Mouse (Mus musculus) stomach, postnatal 0 days (tissue): ENCODE measurements at regions not wholly inside any gene's neighbourhood (a gene's known extent, or its start where the extent isn't known, plus 50 kb on each side); places are given as distances from the start of the nearest gene placed in this dataset.

Source experiments
- ATAC-seq: fragments of 200-750 bp; cut with Nextera tagmentation; 2 replicates; pipeline ENCODE4 v1.8.0; 2017; ENCODE audit not compliant: low FRiP score, low TSS enrichment
- DNase-seq: peaks from one replicate; pipeline ENCODE4 v3.0.0-alpha.2; 2016; ENCODE audit warnings: low spot score
- H3K27ac ChIP-seq: fragments of 300-500 bp; sonication (generic); replicated peaks from 2 replicates; pipeline ENCODE4 v1.5.1; 2014; ENCODE audit warnings: mild to moderate bottlenecking, control low read depth
- H3K27me3 ChIP-seq: fragments of 300-500 bp; sonication (generic); 2 replicates; pipeline ENCODE4 v1.6.1; 2014; ENCODE audit warnings: low read length; ENCODE audit not compliant: control insufficient read depth, insufficient read depth
- H3K36me3 ChIP-seq: fragments of 300-500 bp; sonication (generic); 2 replicates; pipeline ENCODE4 v1.6.1; 2014; ENCODE audit warnings: low read length, mixed read lengths; ENCODE audit not compliant: control insufficient read depth, insufficient read depth
- H3K4me1 ChIP-seq: fragments of 300-500 bp; sonication (generic); replicated peaks from 2 replicates; pipeline ENCODE4 v1.6.1; 2014; ENCODE audit warnings: antibody characterized with exemption; ENCODE audit not compliant: control insufficient read depth, insufficient read depth
- H3K4me2 ChIP-seq: fragments of 300-500 bp; sonication (generic); replicated peaks from 2 replicates; pipeline ENCODE4 v1.6.1; 2014; ENCODE audit warnings: low read depth, mild to moderate bottlenecking, control low read depth, moderate library complexity
- H3K4me3 ChIP-seq: fragments of 300-500 bp; sonication (generic); 2 replicates; pipeline ENCODE4 v1.5.1; 2014; ENCODE audit warnings: low read depth, low read length, control low read depth
- H3K9ac ChIP-seq: fragments of 300-500 bp; sonication (generic); 2 replicates; pipeline ENCODE4 v1.6.1; 2014; ENCODE audit warnings: mild to moderate bottlenecking, low read length, control low read depth, mixed read lengths
- H3K9me3 ChIP-seq: fragments of 300-500 bp; sonication (generic); 2 replicates; pipeline ENCODE4 v1.6.1; 2016; ENCODE audit warnings: low read length; ENCODE audit not compliant: control insufficient read depth
- CTCF ChIP-seq: IDR thresholded peaks from 2 replicates; pipeline ENCODE4 v1.5.1; 2016; ENCODE audit warnings: antibody characterized with exemption, low read depth, mild to moderate bottlenecking, moderate library complexity
- EP300 ChIP-seq: optimal IDR thresholded peaks from 2 replicates; pipeline ENCODE3; 2016; ENCODE audit warnings: antibody characterized with exemption
- WGBS: fragments of 180-500 bp; shearing (Covaris S2); extraction: QIAGEN DNeasy Blood & Tissue Kit; methylation state at CpG from one replicate; pipeline ENCODE4 v1.1.7; 2014; 5-methylcytosine and 5-hydroxymethylcytosine counted together

DNA sequence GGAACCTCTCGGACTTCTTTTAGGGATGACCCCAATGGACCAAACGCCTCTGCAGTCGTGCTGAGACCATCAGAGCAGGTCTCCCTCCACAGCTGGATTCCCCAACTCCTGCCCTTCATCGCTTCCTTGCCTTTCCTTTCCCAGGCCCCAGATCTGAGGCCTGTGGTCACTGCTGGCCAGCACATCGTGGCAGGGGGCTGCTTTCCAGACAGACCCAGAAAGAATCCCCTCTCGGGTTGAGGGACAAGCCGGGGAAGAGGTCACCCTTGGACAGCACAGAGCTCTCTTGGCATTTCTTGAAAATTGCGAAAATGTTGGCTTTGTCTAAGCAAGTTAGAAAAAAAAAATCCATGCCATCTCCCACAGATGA, 134.9 kb upstream of the Haao start:
- Histone ChIP-seq H3K9me3 (no peaks in the 10 kb centered on the region), H3K4me1 (peaks cover 8% of the 10 kb centered on the region; the same call in 1 of the 2 replicates), H3K4me2 (no peak overlapping the region), H3K9ac (no peak overlapping the region), H3K27ac (peak overlapping the region; percentile 81), H3K36me3 (no peaks in the 10 kb centered on the region), H3K27me3 (no peaks in the 10 kb centered on the region), H3K4me3 (no peak overlapping the region)
- TF ChIP-seq CTCF = no peak
- TF ChIP-seq EP300 = no peak
- ATAC-seq (no peak), DNase-seq (no peak)
- WGBS = 47% methylated on average over 8 of the region's 8 CpGs

DNA sequence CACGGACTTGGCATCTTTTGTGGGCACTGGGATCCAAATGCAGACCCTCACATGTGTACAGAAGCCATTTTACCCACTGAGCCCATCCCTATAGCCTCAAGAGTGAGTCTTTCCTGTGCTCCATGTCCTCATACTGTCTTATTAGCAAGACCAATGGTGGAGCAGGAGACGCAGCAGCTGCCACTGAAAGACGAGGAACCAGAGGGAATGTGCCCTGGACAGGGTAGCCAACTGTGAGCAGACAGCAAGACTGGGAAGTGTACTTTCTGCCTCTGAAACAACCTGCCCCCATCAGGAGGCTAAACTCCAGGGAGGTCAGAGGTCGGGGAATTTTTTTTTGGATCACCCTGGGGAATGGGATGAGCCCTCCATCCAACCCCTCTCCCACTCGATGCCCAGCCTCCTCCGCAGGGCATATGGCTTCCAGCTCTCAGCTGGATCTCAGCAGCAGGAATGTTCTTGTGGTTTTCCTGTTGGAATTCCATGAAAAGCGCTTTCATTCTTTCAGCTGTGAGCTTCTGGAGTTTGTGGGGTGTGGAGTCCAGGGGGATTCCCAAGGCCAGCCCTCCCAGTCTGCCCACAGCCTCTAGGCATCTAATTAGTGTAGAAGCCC, 131.2 kb upstream of the Haao start:
- Histone ChIP-seq H3K9ac (no peak overlapping the region), H3K9me3 (no peaks in the 10 kb centered on the region), H3K4me2 (no peak overlapping the region), H3K4me3 (no peak overlapping the region), H3K27ac (no peak overlapping the region), H3K4me1 (peaks cover 8% of the 10 kb centered on the region; the same call in 1 of the 2 replicates), H3K36me3 (no peaks in the 10 kb centered on the region), H3K27me3 (no peaks in the 10 kb centered on the region)
- no peak for TF ChIP-seq EP300
- DNase-seq = no peak
- ATAC-seq = no peak
- 71% methylated on average over 7 of the region's 7 CpGs for WGBS

DNA sequence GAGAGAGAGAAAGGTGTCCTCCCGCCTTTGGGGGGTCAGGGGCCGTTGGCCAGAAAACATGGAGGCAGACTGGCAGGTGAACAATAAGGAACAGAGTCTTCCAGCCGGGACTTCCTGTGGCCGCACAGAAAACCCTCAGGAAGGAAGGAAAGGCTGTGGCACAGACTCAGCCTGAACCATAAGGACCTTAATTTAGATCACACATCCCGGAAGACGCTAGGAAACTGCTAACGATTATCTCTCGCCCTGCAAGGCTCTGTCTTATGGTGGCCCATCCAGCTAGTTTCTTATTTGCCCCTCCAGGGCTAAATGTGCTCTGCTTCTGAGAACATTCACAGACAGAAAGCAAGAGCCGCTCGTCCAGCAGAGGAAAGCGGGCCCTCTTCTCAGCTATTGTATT, 130.0 kb upstream of the Haao start:
- H3K27me3 ChIP-seq = no peaks in the 10 kb centered on the region
- no peak for TF ChIP-seq CTCF
- TF ChIP-seq EP300 = no peak
- H3K36me3 ChIP-seq = no peaks in the 10 kb centered on the region
- DNase-seq (no peak), ATAC-seq (no peak)
- H3K4me1 ChIP-seq = peaks cover 7% of the 10 kb centered on the region; the same call in 1 of the 2 replicates
- no peak overlapping the region for H3K4me2 ChIP-seq
- H3K4me3 ChIP-seq = no peak overlapping the region
- WGBS = 82% methylated on average over 11 of the region's 11 CpGs
- no peaks in the 10 kb centered on the region for H3K9me3 ChIP-seq
- H3K27ac ChIP-seq = 0 out of 2 replicates have a peak overlapping the region, but pooled peaks have one; percentile 18
- no peak overlapping the region for H3K9ac ChIP-seq

DNA sequence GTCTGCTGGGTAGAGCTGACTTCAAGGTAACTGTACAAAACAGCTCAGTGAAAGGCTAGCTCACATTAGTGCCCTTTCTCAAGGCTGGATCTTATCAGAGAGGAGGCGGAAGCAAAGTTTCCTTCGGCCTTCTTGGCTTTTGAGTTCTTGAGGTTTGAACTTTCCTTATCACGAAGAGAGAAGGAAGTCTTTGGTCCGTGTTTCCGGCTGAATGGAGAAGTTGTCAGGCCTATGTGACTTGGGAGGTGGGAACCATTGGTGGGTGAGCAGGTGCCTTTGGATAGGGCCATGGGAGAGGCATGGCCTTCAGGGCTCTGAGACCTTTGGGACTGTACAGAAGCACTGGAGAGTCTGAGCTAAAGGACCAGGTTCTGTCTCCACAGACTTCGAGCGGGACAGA, 128.1 kb upstream of the Haao start:
- no peak overlapping the region for H3K4me3 ChIP-seq
- H3K27me3 ChIP-seq = no peaks in the 10 kb centered on the region
- H3K9me3 ChIP-seq = no peaks in the 10 kb centered on the region
- DNase-seq = no peak
- H3K4me1 ChIP-seq = 0 out of 2 replicates have a peak, but pooled peaks cover 4% of the 10 kb centered on the region
- WGBS = 74% methylated on average over 7 of the region's 7 CpGs
- TF ChIP-seq CTCF (no peak), EP300 (no peak)
- H3K9ac ChIP-seq = no peak overlapping the region
- no peak overlapping the region for H3K4me2 ChIP-seq
- no peak for ATAC-seq
- H3K36me3 ChIP-seq = no peaks in the 10 kb centered on the region
- H3K27ac ChIP-seq = no peak overlapping the region

DNA sequence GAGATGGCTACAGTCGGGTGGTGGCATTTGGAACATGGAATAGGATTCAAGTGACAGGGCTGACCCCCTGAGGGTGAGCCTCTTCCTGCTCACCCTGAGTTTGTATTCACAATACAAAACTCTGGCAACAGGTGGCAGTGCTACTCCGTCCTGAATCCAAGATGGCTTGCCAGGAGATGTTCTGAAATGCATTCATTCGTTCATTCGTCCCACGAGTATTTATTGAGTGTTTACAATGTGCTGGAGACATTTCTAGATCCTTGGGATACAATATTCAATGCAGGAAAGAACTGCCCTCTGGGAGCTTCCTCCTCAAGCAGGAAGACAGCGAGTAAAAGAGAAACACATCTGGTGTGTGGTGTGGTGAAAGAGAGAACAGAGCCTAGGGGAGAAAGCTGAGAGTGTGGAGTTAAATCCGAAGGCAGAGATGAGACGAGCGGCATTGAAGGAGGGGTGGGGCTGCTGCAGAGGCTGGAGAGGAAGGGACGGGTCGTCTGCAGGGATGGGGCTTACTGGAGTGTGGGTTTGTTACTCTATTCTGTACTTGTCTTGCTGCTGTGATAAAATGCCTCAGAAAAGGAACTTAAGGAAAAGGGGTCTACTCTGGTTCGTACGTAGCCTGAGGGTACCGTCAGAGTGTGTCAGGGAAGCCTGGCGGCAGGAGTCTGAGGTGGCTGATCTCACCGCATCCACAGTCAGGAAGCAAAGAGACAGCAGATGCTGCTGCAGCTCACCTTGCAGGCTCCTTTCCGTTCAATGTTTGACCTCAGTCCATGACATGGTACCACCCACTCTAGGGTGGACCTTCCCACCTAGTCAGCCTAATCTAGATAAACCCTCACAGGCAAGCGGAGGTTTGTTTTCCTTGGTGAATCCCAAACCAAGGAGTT, 125.9 kb upstream of the Haao start:
- 33% methylated on average over 18 of the region's 18 CpGs for WGBS
- no peaks in the 10 kb centered on the region for H3K9me3 ChIP-seq
- no peak overlapping the region for H3K4me3 ChIP-seq
- H3K9ac ChIP-seq = no peak overlapping the region
- no peak overlapping the region for H3K27ac ChIP-seq
- peak; percentile 63 for DNase-seq
- ATAC-seq = no peak; the same call in 1 of the 2 replicates
- TF ChIP-seq CTCF = peak; percentile 76
- TF ChIP-seq EP300 = no peak
- H3K36me3 ChIP-seq = no peaks in the 10 kb centered on the region
- no peak overlapping the region for H3K4me2 ChIP-seq
- H3K4me1 ChIP-seq = peaks cover 2% of the 10 kb centered on the region; the same call in 1 of the 2 replicates
- no peaks in the 10 kb centered on the region for H3K27me3 ChIP-seq

DNA sequence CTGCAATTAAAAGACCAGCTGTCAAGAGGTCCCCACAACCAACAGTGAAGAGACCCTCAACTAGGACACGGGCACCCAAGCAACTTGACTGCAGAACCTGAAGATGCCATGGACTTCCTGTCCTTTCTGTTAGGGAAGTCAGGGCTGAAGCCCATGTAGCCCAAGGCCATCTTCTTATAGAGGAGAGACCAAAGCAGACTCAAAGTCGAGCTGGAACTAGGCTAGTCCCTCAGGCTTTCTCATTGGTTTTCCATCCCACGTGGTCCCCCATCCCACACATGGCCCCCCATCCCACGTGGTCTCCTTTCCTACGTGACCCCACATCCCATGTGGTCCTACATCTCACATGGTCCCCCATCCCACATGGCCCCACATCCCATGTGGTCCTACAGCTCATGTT, 125.1 kb upstream of the Haao start:
- no peak for DNase-seq
- Histone ChIP-seq H3K9me3 (no peaks in the 10 kb centered on the region), H3K27ac (no peak overlapping the region; the same call in 1 of the 2 replicates), H3K27me3 (no peaks in the 10 kb centered on the region), H3K4me2 (no peak overlapping the region), H3K36me3 (no peaks in the 10 kb centered on the region), H3K4me1 (peaks cover 2% of the 10 kb centered on the region; the same call in 1 of the 2 replicates), H3K9ac (no peak overlapping the region), H3K4me3 (no peak overlapping the region)
- WGBS = 90% methylated on average over 5 of the region's 5 CpGs
- no peak for ATAC-seq
- no peak for TF ChIP-seq EP300
- TF ChIP-seq CTCF = no peak
